Mouse (Mus musculus): ENCODE results near the gene Prkci. TPM values are rescaled to one million over a fixed set of nuclear protein-coding genes. Genes with fewer than 3 reads are reported as not detected.
A peak's percentile ranks its signal among the peaks of the same experiment; 100 is the strongest.

Gene Prkci
- polyA plus RNA-seq, 1 experiment from 2014 or later = 23.9 TPM

GRCm38 (mm10) chr3:31000018-31000407, 4.5 kb downstream of the Prkci start:
- DNase-seq (ENCODE audit: low spot score) = no peak
- Histone ChIP-seq H3K27me3 (ENCODE audit: insufficient read depth, poor library complexity, severe bottlenecking) (no peaks in the 10 kb centered on the region), H3K4me3 (no peak overlapping the region), H3K27ac (peak overlapping the region; percentile 1; the same call in 1 of the 2 replicates), H3K36me3 (peaks cover 16% of the 10 kb centered on the region), H3K9me3 (no peaks in the 10 kb centered on the region; the same call in 1 of the 2 replicates), H3K4me1 (replicated peaks) (peaks cover 37% of the 10 kb centered on the region)
- WGBS = 33% methylated on average over 4 of the region's 4 CpGs

DNA sequence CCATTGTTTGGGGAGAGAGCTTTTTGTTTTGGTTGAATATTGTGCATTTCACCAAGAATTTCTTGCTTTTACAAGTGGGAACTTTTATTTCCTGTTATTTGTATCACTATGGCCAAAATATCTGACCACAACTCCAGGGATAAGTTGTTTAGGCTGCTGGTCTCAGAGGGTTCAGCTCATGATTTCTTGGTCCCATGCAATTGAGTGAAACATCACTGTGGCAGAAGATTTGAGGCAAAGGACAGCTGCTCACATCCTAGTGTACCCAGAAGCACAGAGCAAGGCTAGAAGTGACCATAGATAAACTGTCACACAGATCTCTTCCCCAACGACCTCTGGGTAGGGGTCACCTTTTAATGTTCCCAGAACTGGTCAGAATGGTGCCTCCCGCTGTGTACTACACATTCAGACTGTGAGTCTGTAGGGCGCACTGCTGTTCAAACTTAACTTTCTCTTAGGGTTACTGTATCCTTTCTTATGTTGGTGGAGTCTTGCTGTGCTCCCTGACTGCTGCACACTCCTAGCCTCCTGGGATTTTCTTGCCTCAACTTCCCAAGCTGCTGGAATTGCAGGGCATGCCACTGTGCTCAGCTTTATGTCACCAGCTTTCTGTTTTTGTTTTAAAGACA, 5.6 kb downstream of the Prkci start:
- no peaks in the 10 kb centered on the region for H3K27me3 ChIP-seq (ENCODE audit: insufficient read depth, poor library complexity, severe bottlenecking)
- H3K27ac ChIP-seq = no peak overlapping the region
- H3K4me3 ChIP-seq = no peak overlapping the region
- H3K4me1 ChIP-seq (replicated peaks) = peaks cover 40% of the 10 kb centered on the region
- WGBS = 40% methylated on average over 3 of the region's 3 CpGs
- no peak for DNase-seq (ENCODE audit: low spot score)
- H3K36me3 ChIP-seq = peaks cover 16% of the 10 kb centered on the region
- H3K9me3 ChIP-seq = no peaks in the 10 kb centered on the region; the same call in 1 of the 2 replicates

DNA sequence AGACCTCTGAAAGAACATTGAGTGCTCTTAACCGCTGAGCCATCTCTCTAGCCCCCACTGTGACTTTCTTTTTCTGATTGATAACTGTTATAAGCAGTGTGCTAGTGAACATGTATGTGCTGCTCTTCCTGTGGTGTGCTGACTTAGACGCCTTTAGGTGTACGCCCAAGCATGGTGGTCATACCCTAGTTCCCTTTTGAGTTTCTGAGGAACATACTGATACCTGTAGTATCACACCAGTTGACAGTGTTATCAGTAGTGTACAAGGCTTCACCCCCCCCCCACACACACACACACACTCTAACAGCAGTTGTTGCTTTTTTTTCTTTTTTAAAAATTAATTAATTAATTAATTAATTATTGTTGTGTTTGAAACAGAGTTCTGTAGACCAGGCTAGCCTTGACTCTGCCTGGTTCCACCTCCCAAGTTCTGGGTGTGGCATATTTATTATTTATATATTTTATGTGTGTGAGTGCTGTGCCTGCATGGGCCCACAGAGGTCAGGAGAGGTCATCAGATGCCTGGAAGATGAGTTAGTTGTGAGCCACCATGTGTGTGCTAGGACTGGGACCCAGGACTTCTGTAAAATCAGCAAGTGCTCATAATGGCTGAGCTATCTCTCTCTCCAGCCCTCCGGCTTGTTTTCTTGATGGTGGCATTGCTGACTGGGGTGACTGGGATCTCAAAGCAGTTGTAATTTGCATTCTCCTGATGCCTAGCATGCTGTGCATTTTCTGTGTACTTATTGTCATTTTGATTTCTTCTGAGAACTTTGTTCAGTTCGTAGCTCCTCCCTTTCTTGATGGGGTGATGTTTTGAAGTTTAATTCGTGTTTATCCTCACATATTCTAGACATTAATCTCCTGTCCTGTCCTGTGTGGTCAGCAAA, 9.0 kb downstream of the Prkci start:
- Histone ChIP-seq H3K4me1 (replicated peaks) (peaks cover 32% of the 10 kb centered on the region), H3K36me3 (peaks cover 16% of the 10 kb centered on the region), H3K27me3 (ENCODE audit: insufficient read depth, poor library complexity, severe bottlenecking) (no peaks in the 10 kb centered on the region), H3K4me3 (no peak overlapping the region), H3K27ac (no peak overlapping the region), H3K9me3 (no peaks in the 10 kb centered on the region; the same call in 1 of the 2 replicates)
- no peak for DNase-seq (ENCODE audit: low spot score)
- 77% methylated on average over 6 of the region's 6 CpGs for WGBS

DNA sequence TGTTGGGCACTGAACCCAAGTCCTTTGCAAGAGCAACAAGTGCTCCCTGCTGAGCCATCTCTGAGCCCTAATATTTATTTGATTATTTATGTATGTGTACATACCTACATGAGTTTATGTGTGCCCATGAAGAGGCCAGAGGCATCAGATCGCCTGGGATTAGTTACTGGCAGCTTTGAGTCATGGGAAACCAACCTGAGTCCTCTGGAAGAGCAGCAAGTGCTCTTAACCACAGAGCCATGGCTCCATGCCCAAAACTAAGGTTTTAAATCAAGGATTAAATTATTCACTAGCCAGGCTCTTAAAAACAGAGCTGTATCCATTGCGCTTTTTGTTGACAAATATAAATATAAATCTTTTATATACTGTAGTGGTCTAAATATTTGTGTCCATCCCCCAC, 18.8 kb downstream of the Prkci start:
- Histone ChIP-seq H3K27me3 (ENCODE audit: insufficient read depth, poor library complexity, severe bottlenecking) (no peaks in the 10 kb centered on the region), H3K4me3 (no peak overlapping the region), H3K9me3 (no peaks in the 10 kb centered on the region), H3K27ac (no peak overlapping the region), H3K4me1 (replicated peaks) (peaks cover 33% of the 10 kb centered on the region), H3K36me3 (peaks cover 3% of the 10 kb centered on the region)
- no peak for DNase-seq (ENCODE audit: low spot score)
- WGBS = 88% methylated on average over 2 of the region's 2 CpGs

GRCm38 (mm10) chr3:31015682-31016443, 20.3 kb downstream of the Prkci start:
- peaks cover 16% of the 10 kb centered on the region for H3K36me3 ChIP-seq
- 77% methylated on average over 10 of the region's 10 CpGs for WGBS
- no peaks in the 10 kb centered on the region for H3K27me3 ChIP-seq (ENCODE audit: insufficient read depth, poor library complexity, severe bottlenecking)
- DNase-seq (ENCODE audit: low spot score) = no peak
- H3K4me3 ChIP-seq = no peak overlapping the region
- H3K9me3 ChIP-seq = no peaks in the 10 kb centered on the region
- peaks cover 33% of the 10 kb centered on the region for H3K4me1 ChIP-seq (replicated peaks)
- H3K27ac ChIP-seq = peak overlapping the region; percentile 70; the same call in 1 of the 2 replicates

- Histone ChIP-seq H3K27me3 (ENCODE audit: insufficient read depth, poor library complexity, severe bottlenecking) (no peaks in the 10 kb centered on the region), H3K4me3 (no peak overlapping the region), H3K4me1 (replicated peaks) (peaks cover 33% of the 10 kb centered on the region), H3K27ac (peak overlapping the region; percentile 70), H3K36me3 (peaks cover 19% of the 10 kb centered on the region), H3K9me3 (no peaks in the 10 kb centered on the region)
- no peak for DNase-seq (ENCODE audit: low spot score)
- WGBS = 38% methylated on average over 9 of the region's 9 CpGs
Observed at GRCm38 (mm10) chr3:31016594-31017196, 21.1 kb downstream of the Prkci start.

- Histone ChIP-seq H3K27me3 (ENCODE audit: insufficient read depth, poor library complexity, severe bottlenecking) (no peaks in the 10 kb centered on the region), H3K27ac (no peak overlapping the region), H3K4me1 (replicated peaks) (peaks cover 33% of the 10 kb centered on the region), H3K4me3 (no peak overlapping the region), H3K9me3 (no peaks in the 10 kb centered on the region), H3K36me3 (peaks cover 22% of the 10 kb centered on the region)
- WGBS = 55% methylated on average over 4 of the region's 4 CpGs
- DNase-seq (ENCODE audit: low spot score) = no peak
Observed at GRCm38 (mm10) chr3:31017652-31018051, 22.1 kb downstream of the Prkci start.

DNA sequence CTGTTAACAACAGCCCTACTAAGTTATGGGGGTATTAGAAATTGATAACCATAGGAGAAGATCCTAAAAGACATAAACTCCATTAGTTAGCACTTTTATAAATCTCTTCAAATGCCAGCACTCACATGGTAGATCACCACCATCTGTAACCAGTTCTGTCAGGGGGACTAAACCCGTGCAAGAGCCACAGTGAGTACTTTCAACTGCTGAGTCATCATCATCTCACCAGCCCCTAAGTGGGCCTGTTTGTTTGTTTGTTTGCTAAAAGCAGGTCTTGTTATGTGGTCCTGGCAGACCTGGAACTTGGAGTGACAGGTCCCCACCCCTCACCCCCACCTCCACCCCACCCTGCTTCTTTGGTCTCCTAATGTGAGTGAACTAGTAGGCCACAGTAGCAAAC, 23.7 kb downstream of the Prkci start:
- 88% methylated on average over 1 of the region's 1 CpGs for WGBS
- H3K9me3 ChIP-seq = no peaks in the 10 kb centered on the region
- DNase-seq (ENCODE audit: low spot score) = no peak
- peaks cover 50% of the 10 kb centered on the region for H3K4me1 ChIP-seq (replicated peaks)
- no peak overlapping the region for H3K4me3 ChIP-seq
- H3K27me3 ChIP-seq (ENCODE audit: insufficient read depth, poor library complexity, severe bottlenecking) = no peaks in the 10 kb centered on the region
- no peak overlapping the region for H3K27ac ChIP-seq
- peaks cover 22% of the 10 kb centered on the region for H3K36me3 ChIP-seq

DNA sequence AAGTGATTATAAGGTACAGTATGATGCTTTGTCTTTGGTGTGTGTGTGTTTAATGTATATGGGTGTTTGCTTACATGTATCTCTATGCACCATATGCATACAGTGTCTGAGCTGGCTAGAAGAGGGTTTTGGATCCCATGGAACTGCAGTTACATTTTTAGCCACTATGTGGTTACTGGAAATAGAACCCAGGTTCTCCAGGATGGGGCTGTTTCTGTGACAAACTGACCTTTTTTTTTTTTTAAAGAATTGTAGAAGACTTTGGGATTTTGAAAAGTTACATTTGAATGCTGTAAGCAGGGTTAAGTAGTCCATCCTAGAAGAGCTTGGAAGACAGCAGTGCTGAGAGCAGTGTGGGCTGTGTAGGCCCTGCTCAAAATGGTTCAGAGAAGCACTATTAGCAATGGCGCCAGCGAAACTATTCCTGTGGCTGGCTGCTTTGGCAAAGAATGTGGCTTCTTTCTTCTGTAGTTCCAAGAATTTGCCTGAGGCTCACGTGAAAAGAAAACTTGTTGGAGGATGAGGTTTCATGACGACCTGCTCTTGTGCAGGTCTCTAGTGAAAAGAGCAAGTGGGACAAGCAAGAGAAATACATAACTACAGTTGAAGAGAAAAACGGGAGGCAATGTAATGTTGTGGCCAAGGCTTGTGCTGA, 24.4 kb downstream of the Prkci start:
- DNase-seq (ENCODE audit: low spot score) = no peak
- peaks cover 22% of the 10 kb centered on the region for H3K36me3 ChIP-seq
- 94% methylated on average over 5 of the region's 5 CpGs for WGBS
- H3K4me3 ChIP-seq = no peak overlapping the region
- H3K9me3 ChIP-seq = no peaks in the 10 kb centered on the region
- peaks cover 47% of the 10 kb centered on the region for H3K4me1 ChIP-seq (replicated peaks)
- no peak overlapping the region for H3K27ac ChIP-seq
- H3K27me3 ChIP-seq (ENCODE audit: insufficient read depth, poor library complexity, severe bottlenecking) = no peaks in the 10 kb centered on the region

GRCm38 (mm10) chr3:31020656-31021055, 25.1 kb downstream of the Prkci start:
- no peaks in the 10 kb centered on the region for H3K9me3 ChIP-seq
- WGBS = 91% methylated on average over 4 of the region's 4 CpGs
- peaks cover 22% of the 10 kb centered on the region for H3K36me3 ChIP-seq
- no peaks in the 10 kb centered on the region for H3K27me3 ChIP-seq (ENCODE audit: insufficient read depth, poor library complexity, severe bottlenecking)
- DNase-seq (ENCODE audit: low spot score) = no peak
- peaks cover 43% of the 10 kb centered on the region for H3K4me1 ChIP-seq (replicated peaks)
- H3K27ac ChIP-seq = no peak overlapping the region
- no peak overlapping the region for H3K4me3 ChIP-seq

DNA sequence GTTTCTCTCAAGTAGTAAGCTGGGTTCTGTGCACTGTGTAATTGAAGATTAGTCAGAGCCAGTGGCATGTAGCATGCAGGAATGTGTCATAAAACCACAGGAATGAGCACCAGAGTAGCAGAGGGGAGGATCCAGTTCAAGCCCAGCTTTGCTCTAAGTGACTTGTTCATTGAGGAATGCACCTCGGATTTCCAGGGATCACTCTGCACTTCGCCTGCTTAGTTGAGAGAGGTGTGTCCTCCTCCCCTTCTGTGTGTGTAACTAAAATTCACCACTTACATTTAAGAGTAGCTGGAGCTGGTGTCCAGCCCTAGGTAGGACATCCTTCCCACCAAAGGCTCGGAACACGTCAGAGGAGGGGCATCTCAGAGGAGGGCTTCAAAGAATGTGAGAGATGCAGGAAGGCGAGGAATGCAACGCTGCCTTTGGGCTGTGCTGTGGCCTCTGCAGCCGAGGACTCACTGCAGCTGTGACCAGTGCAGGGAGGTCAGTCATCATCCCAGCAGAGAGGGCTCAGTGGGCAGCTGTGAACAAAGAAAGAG, 27.4 kb downstream of the Prkci start:
- WGBS = 18% methylated on average over 7 of the region's 7 CpGs
- peak; percentile 39 for DNase-seq (ENCODE audit: low spot score)
- peak overlapping the region; percentile 74 for H3K27ac ChIP-seq

DNA sequence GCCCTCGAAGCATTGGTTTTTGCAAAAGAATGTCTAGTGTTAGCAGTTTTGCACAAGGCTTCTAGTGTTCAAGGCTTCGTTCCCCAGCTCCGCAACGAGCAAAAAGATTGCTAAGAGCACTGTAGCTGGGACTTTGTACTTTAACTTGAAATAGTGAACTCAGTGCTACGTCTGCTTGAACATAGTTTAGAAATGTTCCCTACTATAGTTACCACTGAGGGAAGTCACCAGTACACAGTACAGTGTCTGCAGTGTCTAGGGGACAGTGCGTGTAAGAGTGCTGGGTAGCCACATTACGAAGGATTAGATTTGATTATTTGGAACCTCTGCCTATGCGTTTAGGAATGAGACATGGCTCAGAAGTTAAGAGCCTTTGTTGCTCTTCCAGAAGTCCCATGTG, 32.2 kb downstream of the Prkci start:
- 93% methylated on average over 8 of the region's 8 CpGs for WGBS
- H3K4me3 ChIP-seq = no peak overlapping the region

More for the DNA sequence above, 27.4 kb downstream of the Prkci start:
- Histone ChIP-seq H3K4me3 (no peak overlapping the region), H3K36me3 (peaks cover 22% of the 10 kb centered on the region), H3K9me3 (no peaks in the 10 kb centered on the region), H3K27me3 (ENCODE audit: insufficient read depth, poor library complexity, severe bottlenecking) (no peaks in the 10 kb centered on the region), H3K4me1 (replicated peaks) (peaks cover 20% of the 10 kb centered on the region)

More for the DNA sequence above, 32.2 kb downstream of the Prkci start:
- Histone ChIP-seq H3K27ac (no peak overlapping the region), H3K36me3 (peaks cover 20% of the 10 kb centered on the region; the same call in 1 of the 2 replicates), H3K9me3 (no peaks in the 10 kb centered on the region), H3K4me1 (replicated peaks) (peaks cover 16% of the 10 kb centered on the region), H3K27me3 (ENCODE audit: insufficient read depth, poor library complexity, severe bottlenecking) (no peaks in the 10 kb centered on the region)
- no peak for DNase-seq (ENCODE audit: low spot score)
